Mouse (Mus musculus) gastrocnemius, postnatal 25 days (tissue): ENCODE results near the gene Ncapg2. TPM values are rescaled to one million over a fixed set of nuclear protein-coding genes. Genes with fewer than 3 reads are reported as not detected.

Source experiments
- DNase-seq: peaks from one replicate; pipeline ENCODE4 v3.0.0; 2022
- total RNA-seq, 2 experiments: library from RNA; stranded (reverse); gene quantifications; 1 replicate in 1 of 2; 2 replicates in 1 of 2; pipeline ENCODE4 v1.2.3; 2021

The Ncapg2 gene
- total RNA-seq, 2 experiments from 2014 or later: 1.5 to 2.3 TPM

GRCm38 (mm10) chr12:116442184-116442583, 37.0 kb downstream of the Ncapg2 start:
- DNase-seq: no peak

DNA sequence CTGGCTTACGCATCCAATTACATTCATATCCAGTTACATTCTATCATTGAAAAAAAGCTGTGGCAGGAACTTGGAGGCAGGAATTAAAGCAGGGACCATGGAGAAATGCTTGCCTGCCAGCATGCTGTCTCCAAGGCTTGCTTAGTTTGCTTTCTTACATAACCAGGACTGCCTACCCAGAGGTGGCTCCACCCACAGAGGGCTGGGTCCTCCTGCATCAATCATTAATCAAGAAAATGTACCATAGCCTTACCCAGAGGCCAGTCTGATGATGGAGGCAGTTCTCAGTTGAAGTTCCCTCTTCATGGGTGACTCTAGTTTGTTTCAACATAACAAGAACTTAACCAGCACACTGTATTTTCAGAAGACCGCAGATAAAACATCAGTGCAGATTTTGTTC, 44.3 kb downstream of the Ncapg2 start:
- no peak for DNase-seq

DNA sequence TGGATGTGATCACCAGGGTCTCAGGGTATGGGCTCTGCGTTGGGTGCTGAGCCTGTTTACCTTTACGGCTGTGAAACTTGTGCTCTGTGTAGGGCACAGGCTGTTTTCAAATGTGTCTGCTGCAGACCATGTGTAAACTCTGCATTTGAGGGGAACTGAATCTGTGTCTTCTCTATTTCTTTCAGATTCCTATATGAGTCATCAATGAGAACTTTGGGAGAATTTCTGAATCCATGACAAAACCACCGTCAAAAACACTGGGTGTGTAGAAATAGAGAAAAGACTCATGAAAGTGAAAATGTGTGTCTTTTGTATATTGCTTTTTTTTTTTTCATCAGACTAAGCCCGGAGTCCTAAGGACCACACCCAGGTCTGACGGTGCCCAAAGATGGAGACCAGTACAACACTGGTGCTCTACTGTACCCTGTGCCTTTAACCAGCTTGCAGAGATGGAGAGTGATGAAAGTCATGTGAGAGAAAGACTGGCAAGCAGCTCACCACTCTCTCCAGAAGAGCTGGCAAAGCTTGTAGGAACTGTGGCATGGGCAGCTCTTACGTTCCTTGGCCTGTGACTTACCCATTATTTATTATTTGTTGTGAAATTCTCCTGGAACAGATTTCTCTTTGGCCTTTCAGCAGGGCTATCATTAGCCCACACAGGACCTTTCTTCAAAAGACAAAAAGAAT, 55.3 kb downstream of the Ncapg2 start:
- no peak for DNase-seq

DNA sequence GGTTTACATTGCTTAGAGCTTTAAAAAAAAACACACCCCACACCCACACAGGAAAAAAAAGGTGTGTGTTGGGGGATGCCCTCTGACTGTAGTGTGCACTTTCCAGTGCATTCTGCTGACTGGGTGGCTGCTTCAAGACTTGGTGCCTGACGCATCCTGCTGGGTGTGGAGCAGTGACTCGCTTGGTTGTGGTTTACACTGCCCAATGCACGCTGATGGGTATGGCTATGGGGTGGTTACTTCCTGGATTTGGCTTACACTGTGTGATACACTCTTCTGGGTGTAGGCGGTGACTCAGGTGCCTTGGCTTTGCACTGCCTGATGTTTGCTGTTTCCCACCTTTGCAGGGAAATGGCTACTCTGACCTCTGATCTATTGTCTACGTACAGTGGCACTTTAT, 61.8 kb downstream of the Ncapg2 start:
- no peak for DNase-seq

DNA sequence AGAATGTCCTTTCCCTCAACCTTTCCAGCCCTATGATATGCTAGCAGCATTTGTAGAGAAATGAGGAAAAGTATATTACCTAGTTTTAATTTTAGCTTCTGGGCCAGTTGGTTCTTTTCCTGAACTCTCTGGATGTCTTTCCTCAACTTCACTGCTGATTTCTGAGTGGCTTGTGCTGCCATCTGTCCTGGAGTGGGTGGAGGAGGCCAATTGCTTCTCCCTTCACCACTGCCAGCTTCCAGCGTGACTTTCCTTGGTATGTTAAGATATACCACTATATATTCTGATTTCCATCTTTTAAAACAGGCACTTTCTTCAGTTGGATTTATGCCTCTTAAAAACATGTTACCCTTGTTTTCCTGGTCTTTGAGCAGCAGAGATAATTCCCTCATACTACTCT, 63.1 kb downstream of the Ncapg2 start:
- no peak for DNase-seq

- DNase-seq: no peak
These were observed 63.9 kb downstream of the Ncapg2 start for GRCm38 (mm10) chr12:116469096-116469495.

DNA sequence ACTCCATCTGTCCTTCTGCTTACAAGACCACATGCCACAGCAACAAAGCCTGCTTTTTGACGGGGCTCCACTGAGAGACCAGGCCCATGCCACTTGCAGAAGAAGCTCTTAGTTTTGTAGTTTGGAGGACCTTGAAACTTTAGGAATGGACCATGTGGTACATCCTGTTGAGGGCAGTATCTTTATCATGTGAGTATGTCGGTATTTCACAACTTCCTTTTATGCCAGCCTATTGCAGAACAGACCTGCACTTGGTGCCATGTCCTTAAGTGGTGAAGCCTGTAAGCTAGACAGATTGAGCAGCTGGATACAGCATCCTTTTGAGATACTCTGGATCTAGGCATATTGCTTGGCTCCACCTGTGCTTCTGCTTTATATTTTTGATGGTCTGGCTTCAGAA, 68.1 kb downstream of the Ncapg2 start:
- no peak for DNase-seq

GRCm38 (mm10) chr12:116473761-116474160, 68.6 kb downstream of the Ncapg2 start:
- DNase-seq: no peak

GRCm38 (mm10) chr12:116474676-116475075, 69.5 kb downstream of the Ncapg2 start:
- no peak for DNase-seq

GRCm38 (mm10) chr12:116478771-116479170, 73.6 kb downstream of the Ncapg2 start:
- no peak for DNase-seq

DNA sequence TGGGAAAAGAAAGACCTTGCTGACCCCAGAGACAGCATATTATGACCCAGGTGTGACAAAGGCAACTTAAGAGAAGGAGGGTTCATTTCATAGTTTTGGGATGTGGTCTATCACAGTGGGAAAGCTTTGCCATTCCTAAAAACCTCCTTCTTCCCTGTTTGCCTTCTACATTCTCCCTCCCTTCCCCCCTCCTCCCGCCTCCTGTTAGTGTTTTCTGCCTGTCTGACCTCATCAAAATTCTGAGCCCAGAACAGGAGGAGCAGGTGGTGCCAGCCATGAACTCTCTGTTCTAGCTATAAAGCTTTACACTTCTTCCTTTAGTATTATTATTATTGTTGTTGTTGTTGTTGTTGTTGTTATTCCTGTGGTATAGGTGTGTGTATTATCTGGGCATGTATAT, 76.7 kb downstream of the Ncapg2 start:
- DNase-seq: no peak

- no peak for DNase-seq
These were observed 78.4 kb downstream of the Ncapg2 start for GRCm38 (mm10) chr12:116483581-116483980.

DNA sequence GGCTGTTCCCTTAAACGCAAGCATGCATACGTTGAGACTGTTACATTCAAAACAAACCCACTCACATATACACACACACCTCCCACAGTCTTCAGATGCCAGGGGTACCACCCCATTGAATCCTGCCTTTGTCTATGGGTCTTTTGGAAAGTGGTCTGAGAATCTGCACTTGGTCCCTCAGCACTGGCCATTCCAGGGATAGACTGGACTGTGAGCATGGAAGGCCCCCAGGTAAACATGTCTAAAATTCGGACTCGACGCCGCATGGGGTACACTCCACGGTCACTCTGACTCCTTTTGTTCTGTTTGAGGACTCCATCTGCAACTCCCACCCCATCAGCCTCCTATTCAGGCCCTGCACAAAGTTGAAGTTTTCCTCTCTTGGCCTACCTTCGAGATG, 79.8 kb downstream of the Ncapg2 start:
- DNase-seq: no peak

DNA sequence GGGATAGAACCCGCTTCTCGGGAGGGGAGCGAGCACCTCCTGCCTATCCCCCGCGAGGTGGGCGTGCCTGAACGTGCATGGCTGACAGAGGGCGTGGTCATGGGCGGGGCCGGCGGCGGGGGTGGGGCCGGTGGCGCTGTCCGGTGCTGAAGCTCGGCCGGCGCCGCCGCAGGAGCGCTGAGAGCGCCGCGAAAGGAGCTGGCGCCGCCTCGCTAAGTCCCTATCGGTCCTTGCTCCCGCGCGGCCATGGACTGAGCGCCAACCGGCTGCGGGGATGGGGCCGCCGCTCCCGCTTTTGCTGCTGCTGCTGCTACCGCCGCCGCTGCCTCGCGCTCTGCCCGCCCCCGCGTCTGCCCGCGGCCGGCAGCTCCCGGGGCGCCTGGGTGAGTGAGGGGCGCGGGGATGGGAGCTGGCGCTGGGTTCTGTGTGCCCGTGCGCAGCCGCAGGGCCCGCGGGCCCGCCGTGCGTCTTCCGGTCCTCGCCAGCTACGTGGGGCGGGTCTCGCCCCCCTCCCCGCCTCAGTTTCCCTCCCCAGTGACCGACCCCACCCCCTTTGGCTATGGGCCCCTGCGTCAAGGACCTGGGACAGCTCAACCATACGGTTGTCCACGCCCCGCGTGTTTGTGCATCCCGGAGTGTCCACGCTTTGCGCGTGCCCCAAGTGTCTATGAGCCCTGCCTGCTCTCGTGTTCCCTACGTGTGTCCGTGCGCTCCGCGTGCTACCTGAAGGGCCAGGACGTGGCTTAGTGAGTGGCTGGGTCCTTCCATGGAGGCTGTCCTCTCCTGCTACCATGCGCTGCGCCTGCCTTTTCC, 80.6 kb downstream of the Ncapg2 start, which contains the start of gene Ptprn2:
Ptprn2 (plus strand) TSS at position 130 of the 813 bp plus-strand sequence.
- DNase-seq: peak; percentile 22

GRCm38 (mm10) chr12:116486404-116486730, 81.2 kb downstream of the Ncapg2 start:
- no peak for DNase-seq

GRCm38 (mm10) chr12:116488836-116489235, 83.6 kb downstream of the Ncapg2 start:
- DNase-seq: no peak

DNA sequence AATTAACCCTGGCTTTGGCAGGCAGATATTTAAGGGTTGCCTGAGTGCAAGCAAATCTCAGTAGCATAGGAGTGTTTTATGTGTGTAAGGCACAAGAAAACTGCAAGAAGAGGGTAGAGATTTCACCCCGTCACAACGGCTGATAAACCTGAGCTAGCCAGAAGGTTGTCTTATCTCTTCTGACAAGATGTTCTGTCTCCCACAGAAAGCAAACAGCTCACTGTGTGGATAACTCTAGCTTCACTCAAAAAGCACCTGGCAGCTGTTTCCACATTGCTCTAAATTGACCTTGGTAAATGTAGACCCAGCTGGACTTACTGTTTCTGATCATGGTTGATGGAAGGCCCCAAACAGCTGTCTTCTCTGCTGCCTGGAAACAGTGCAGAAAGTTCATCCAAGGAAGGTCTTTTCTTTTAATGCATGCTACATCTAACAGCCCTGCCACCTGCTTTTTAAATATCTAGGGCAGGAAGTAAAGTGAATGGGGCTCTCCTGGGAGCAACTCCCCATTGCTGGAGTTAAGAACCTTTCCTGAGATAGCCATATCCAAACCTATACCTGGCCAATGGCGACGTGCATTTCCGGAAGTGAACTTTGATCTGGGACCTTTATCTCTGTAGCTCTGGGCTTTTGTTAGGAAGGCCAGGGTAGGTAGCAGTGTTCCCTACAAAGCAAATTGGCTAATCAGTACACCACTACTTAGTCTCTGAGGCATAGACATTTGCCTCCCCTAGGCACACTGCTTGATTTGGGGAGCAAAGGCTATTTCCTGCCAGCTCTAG, 85.6 kb downstream of the Ncapg2 start:
- no peak for DNase-seq

- DNase-seq: no peak
These were observed 93.5 kb downstream of the Ncapg2 start for GRCm38 (mm10) chr12:116498666-116499065.

DNA sequence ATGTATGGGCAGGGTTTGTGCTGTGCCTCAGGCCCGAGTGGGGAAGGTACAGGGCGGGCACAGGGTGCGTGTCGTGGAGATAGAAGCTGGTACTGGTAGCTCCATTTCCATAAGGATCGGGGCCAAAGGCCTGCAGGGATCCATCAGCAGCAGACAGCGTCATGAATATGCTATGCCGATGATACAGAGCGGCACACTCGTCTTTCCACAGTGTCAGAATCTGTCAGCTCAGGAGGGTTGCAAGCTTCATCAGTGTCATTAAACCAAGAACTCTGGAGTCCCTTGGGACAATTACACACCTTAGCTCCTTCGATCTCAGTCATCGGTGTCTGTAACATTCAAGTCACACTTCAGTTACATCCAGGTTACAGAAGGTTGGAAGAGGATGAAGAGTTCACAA, 95.5 kb downstream of the Ncapg2 start:
- DNase-seq: no peak

- DNase-seq: no peak
These were observed 107.3 kb downstream of the Ncapg2 start for GRCm38 (mm10) chr12:116512482-116512881.
